24 mouse cellular contexts compared by ENCODE assay signal in the genomic region with DNA sequence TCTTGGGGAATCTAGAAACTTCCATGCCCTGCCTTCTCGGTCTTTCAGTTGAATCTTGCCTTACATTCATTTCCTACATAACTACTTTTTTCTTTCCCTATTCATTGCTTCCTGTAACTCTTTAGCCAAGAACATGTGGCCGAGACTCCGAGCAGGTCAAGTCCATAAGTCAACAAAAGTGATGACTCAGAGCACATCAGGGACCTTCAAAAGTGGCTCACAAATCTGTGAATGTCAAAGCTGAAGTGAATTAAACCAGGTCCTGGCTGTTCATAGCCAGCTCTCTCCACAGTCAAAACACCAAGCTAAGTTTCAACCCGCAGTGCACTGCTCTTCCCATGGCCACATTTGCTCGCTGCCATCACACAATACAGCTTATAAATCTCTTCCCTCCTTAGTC.
DNase-seq lines count a peak whose midpoint lies in the region; ATAC-seq and TF ChIP-seq lines count a peak whose summit lies in the region.
"Had no signal": no experiment of that assay in that cellular context is flagged by ENCODE, and none has a peak within 500 bp of the region (broad histone marks: within the 10 kb centered on the region; RNA-seq: fewer than 3 reads in every experiment).

No protein-coding gene starts in this region.

- H3K27me3 ChIP-seq in heart, embryonic 12.5 days (replicated peaks): no peaks in the 10 kb centered on the region
- H3K27me3 ChIP-seq in C2C12 (ENCODE audit: control insufficient read depth, insufficient read depth, insufficient read length): no peaks in the 10 kb centered on the region
- H3K27me3 ChIP-seq in forebrain, embryonic 11.5 days (ENCODE audit: control insufficient read depth, insufficient read depth, low read length): no peaks in the 10 kb centered on the region
- H3K27me3 ChIP-seq: embryonic facial prominence, embryonic 13.5 days; heart, embryonic 15.5 days had no signal

- no peak overlapping the region for H3K9ac ChIP-seq in heart, embryonic 12.5 days
- no peak overlapping the region for H3K9ac ChIP-seq in forebrain, embryonic 11.5 days (ENCODE audit: low read length)
- H3K9ac ChIP-seq: embryonic facial prominence, embryonic 13.5 days; heart, embryonic 15.5 days; hindbrain, embryonic 13.5 days had no signal

- no peak for ATAC-seq in heart, embryonic 12.5 days (ENCODE audit: insufficient number of reproducible peaks, low FRiP score)
- ATAC-seq in forebrain, embryonic 11.5 days (replicated peaks; ENCODE audit: low FRiP score): no peak
- no peak for ATAC-seq in megakaryocyte-erythroid progenitor cell, adult 5-6 weeks (replicated peaks; ENCODE audit: low FRiP score, low TSS enrichment, poor library complexity, severe bottlenecking)
- ATAC-seq: activated CD4-positive, CD25-positive, alpha-beta regulatory T cell, adult 4 months; forebrain, embryonic 14.5 days; hindbrain, postnatal 0 days; Patski had no signal

- no peaks in the 10 kb centered on the region for H3K79me3 ChIP-seq in C2C12 (ENCODE audit: low read depth)

- H3K36me3 ChIP-seq in heart, embryonic 12.5 days: no peaks in the 10 kb centered on the region
- no peaks in the 10 kb centered on the region for H3K36me3 ChIP-seq in C2C12 (ENCODE audit: control insufficient read depth, insufficient read depth)
- H3K36me3 ChIP-seq in forebrain, embryonic 11.5 days (ENCODE audit: control insufficient read depth, insufficient read depth, low read length): no peaks in the 10 kb centered on the region
- H3K36me3 ChIP-seq: embryonic facial prominence, embryonic 13.5 days; heart, embryonic 10.5 days; heart, embryonic 15.5 days; hindbrain, embryonic 13.5 days had no signal

- DNase-seq in heart, adult 11 months: peak; percentile 64
- peak; percentile 32 for DNase-seq in 3134 (ENCODE audit: extremely low read depth, insufficient read length, low spot score)
- DNase-seq in adrenal gland, postnatal 14 days: peak; percentile 54
- DNase-seq in forebrain, embryonic 11.5 days (ENCODE audit: low spot score): no peak
- DNase-seq in layer of hippocampus, adult 11-12 months (ENCODE audit: low spot score): no peak
- DNase-seq: B cell, adult 2 months; cerebellum, adult 11-12 months; cerebellum, adult 9-11 months; cerebellum, postnatal 36 days; gastrocnemius, postnatal 36 days; heart, adult 18-20 months; heart, postnatal 14 days; kidney, adult 8-10 months had no signal

- H3K4me2 ChIP-seq in heart, embryonic 12.5 days: no peak overlapping the region
- no peak overlapping the region for H3K4me2 ChIP-seq in forebrain, embryonic 11.5 days (ENCODE audit: low read depth, low read length, severe bottlenecking)
- H3K4me2 ChIP-seq: embryonic facial prominence, embryonic 13.5 days; heart, embryonic 15.5 days; hindbrain, embryonic 13.5 days had no signal

- no peak for TF ChIP-seq CTCF in C2C12 (IDR thresholded peaks at IDR 0.05; ENCODE audit: control insufficient read depth, insufficient read depth, insufficient read length)

- no peaks in the 10 kb centered on the region for H3K9me3 ChIP-seq in heart, embryonic 12.5 days (replicated peaks)
- H3K9me3 ChIP-seq in forebrain, embryonic 11.5 days (ENCODE audit: control insufficient read depth, low read length): no peaks in the 10 kb centered on the region
- H3K9me3 ChIP-seq: embryonic facial prominence, embryonic 13.5 days; heart, embryonic 10.5 days; heart, embryonic 15.5 days; hindbrain, embryonic 13.5 days had no signal

- no peak overlapping the region for H3K4me3 ChIP-seq in heart, embryonic 12.5 days
- no peak overlapping the region for H3K4me3 ChIP-seq in C2C12 (ENCODE audit: insufficient read depth, poor library complexity, severe bottlenecking)
- H3K4me3 ChIP-seq in forebrain, embryonic 11.5 days (ENCODE audit: low read depth, low read length): no peak overlapping the region
- H3K4me3 ChIP-seq: embryonic facial prominence, embryonic 13.5 days; heart, embryonic 10.5 days; heart, embryonic 15.5 days; hindbrain, embryonic 13.5 days had no signal

- H3K27ac ChIP-seq in heart, embryonic 12.5 days (ENCODE audit: poor library complexity, severe bottlenecking): no peak overlapping the region
- H3K27ac ChIP-seq in forebrain, embryonic 11.5 days (ENCODE audit: low read depth, low read length): no peak overlapping the region
- H3K27ac ChIP-seq: embryonic facial prominence, embryonic 13.5 days; heart, embryonic 10.5 days; heart, embryonic 15.5 days; hindbrain, embryonic 13.5 days; hindbrain, postnatal 0 days had no signal

- H3K4me1 ChIP-seq in heart, embryonic 12.5 days (replicated peaks): peaks cover 3% of the 10 kb centered on the region; the same call in 1 of the 2 replicates
- no peaks in the 10 kb centered on the region for H3K4me1 ChIP-seq in forebrain, embryonic 11.5 days (replicated peaks; ENCODE audit: control insufficient read depth, insufficient read depth, low read length)
- H3K4me1 ChIP-seq: embryonic facial prominence, embryonic 13.5 days; heart, embryonic 10.5 days; heart, embryonic 15.5 days had no signal

- no peaks in the 10 kb centered on the region for H3K79me2 ChIP-seq in C2C12 (ENCODE audit: control insufficient read depth, insufficient read depth)

- WGBS in heart, embryonic 12.5 days: 68% methylated on average over 5 of the region's 5 CpGs
- 86% methylated on average over 5 of the region's 5 CpGs for WGBS in forebrain, embryonic 11.5 days

- H3ac ChIP-seq in C2C12 (ENCODE audit: control insufficient read depth, insufficient read length, low read depth): no peak overlapping the region

TF ChIP-seq in C2C12, 6 proteins besides CTCF, POLR2A, EP300 and RAD21:
- no peak for TF ChIP-seq MYOG (IDR thresholded peaks at IDR 0.05; ENCODE audit: control insufficient read depth, extremely low read depth, insufficient read length)
- TF ChIP-seq MYOD1 (IDR thresholded peaks at IDR 0.05; ENCODE audit: control insufficient read depth, insufficient read length, low read depth): no peak
- TF ChIP-seq FOSL1 (IDR thresholded peaks at IDR 0.05; ENCODE audit: insufficient read depth, low read length, poor library complexity, severe bottlenecking): peak; percentile 30
- no peak for TF ChIP-seq CEBPB (IDR thresholded peaks at IDR 0.05; ENCODE audit: low read depth)
- TF ChIP-seq USF1 (IDR thresholded peaks at IDR 0.05; ENCODE audit: low read depth): no peak
- TF ChIP-seq MAX (IDR thresholded peaks at IDR 0.05): peak; percentile 64
TF ChIP-seq in C2C12: peak in this region for 2.

Comparison
In these comparisons a context has a peak if more than half of its experiments do, and no peak if none do; other contexts are left out.
1. DNase-seq: peak in heart, adult 11 months (single experiment), 3134 (single experiment) and adrenal gland, postnatal 14 days (single experiment); none in forebrain, embryonic 11.5 days (single experiment) and layer of hippocampus, adult 11-12 months (single experiment).